Mouse (Mus musculus) thymus, adult 2 months (tissue): ENCODE data around the gene Optn. TPM values are rescaled to one million over a fixed set of nuclear protein-coding genes. Genes with fewer than 3 reads are reported as not detected.

Experiments
- DNase-seq: peaks from one replicate; pipeline ENCODE4 v3.0.0; 2021
- H3K27ac ChIP-seq: fragments of 200-500 bp; 2 replicates; pipeline ENCODE4 v1.5.1; 2012; ENCODE audit warnings: low read length, control low read depth; ENCODE audit not compliant: control insufficient read depth, insufficient read depth
- H3K27me3 ChIP-seq: fragments of 200-500 bp; 2 replicates; pipeline ENCODE4 v1.6.1; 2012; ENCODE audit warnings: mild to moderate bottlenecking, low read length, moderate library complexity, mixed read lengths; ENCODE audit not compliant: control insufficient read depth, insufficient read depth
- H3K36me3 ChIP-seq: fragments of 200-500 bp; 2 replicates; pipeline ENCODE4 v1.6.1; 2012; ENCODE audit warnings: mild to moderate bottlenecking, low read length, moderate library complexity; ENCODE audit not compliant: control insufficient read depth, insufficient read depth
- H3K4me1 ChIP-seq: fragments of 200-500 bp; replicated peaks from 2 replicates; pipeline ENCODE4 v1.6.1; 2012; ENCODE audit warnings: low read length; ENCODE audit not compliant: control insufficient read depth, insufficient read depth
- H3K4me3 ChIP-seq: fragments of 200-500 bp; 2 replicates; pipeline ENCODE4 v1.5.1; 2012; ENCODE audit warnings: mild to moderate bottlenecking, low read length, control low read depth, moderate library complexity; ENCODE audit not compliant: control insufficient read depth, insufficient read depth
- CTCF ChIP-seq: fragments of 200-500 bp; IDR thresholded peaks from 2 replicates; pipeline ENCODE4 v1.5.1; 2012; ENCODE audit warnings: mild to moderate bottlenecking, control low read depth, low read length, moderate library complexity, borderline replicate concordance; ENCODE audit not compliant: control insufficient read depth, poor library complexity, insufficient read depth; ENCODE audit errors: extremely low read depth
- POLR2A ChIP-seq: fragments of 200-500 bp; IDR thresholded peaks from 2 replicates; pipeline ENCODE4 v1.6.1; 2012; ENCODE audit warnings: mild to moderate bottlenecking, low read length, control low read depth, moderate library complexity; ENCODE audit not compliant: control insufficient read depth, poor library complexity, insufficient read depth; ENCODE audit errors: extremely low read depth
- WGBS: fragments of 180-500 bp; shearing (Covaris S2); methylation state at CpG from one replicate; pipeline ENCODE4 v1.1.7; 2018; 5-methylcytosine and 5-hydroxymethylcytosine counted together
- polyA plus RNA-seq: library from polyadenylated mRNA; depleted of rRNA; stranded (reverse); fragments of >200 nt; gene quantifications from 2 replicates; pipeline ENCODE4 v1.2.3, GENCODE M21; 2012; rRNA removed

The Optn gene
- 1.4 TPM in 2 replicates for polyA plus RNA-seq

GRCm38 (mm10) chr2:5063299-5064205, at the start of gene Optn:
TSS of gene Optn (minus strand) at chr2:5064051.
- no peaks in the 10 kb centered on the region for H3K27me3 ChIP-seq

GRCm38 (mm10) chr2:5112785-5113291, 49.0 kb upstream of the Optn start:
- WGBS, result 54% methylated on average over 8 of the region's 8 CpGs
- no peak for DNase-seq
- Histone ChIP-seq H3K4me3 (no peak overlapping the region), H3K27ac (no peak overlapping the region), H3K36me3 (no peaks in the 10 kb centered on the region), H3K27me3 (no peaks in the 10 kb centered on the region; the same call in 1 of the 2 replicates), H3K4me1 (peaks cover 2% of the 10 kb centered on the region; the same call in 1 of the 2 replicates)
- TF ChIP-seq POLR2A, result no peak
- no peak for TF ChIP-seq CTCF

More at GRCm38 (mm10) chr2:5063299-5064205, at the start of gene Optn:
- Histone ChIP-seq H3K27ac (no peak within 1 kb of the TSS), H3K4me3 (peak within 1 kb of the TSS; percentile 55), H3K4me1 (peaks cover 15% of the 10 kb centered on the region), H3K36me3 (no peaks in the 10 kb centered on the region)
- DNase-seq, result peak; percentile 60
- 5% methylated on average over 63 of the region's 63 CpGs for WGBS
- TF ChIP-seq POLR2A (no peak), CTCF (no peak)

GRCm38 (mm10) chr2:5102891-5103290, 39.0 kb upstream of the Optn start:
- H3K27me3 ChIP-seq, result no peaks in the 10 kb centered on the region
- 83% methylated on average over 1 of the region's 1 CpGs for WGBS
- H3K4me1 ChIP-seq, result peaks cover 4% of the 10 kb centered on the region
- TF ChIP-seq POLR2A (no peak), CTCF (no peak)
- H3K36me3 ChIP-seq, result no peaks in the 10 kb centered on the region
- no peak overlapping the region for H3K27ac ChIP-seq
- H3K4me3 ChIP-seq, result no peak overlapping the region
- no peak for DNase-seq

GRCm38 (mm10) chr2:5101743-5102245, 37.9 kb upstream of the Optn start:
- H3K4me3 ChIP-seq, result no peak overlapping the region
- WGBS, result 89% methylated on average over 10 of the region's 10 CpGs
- no peaks in the 10 kb centered on the region for H3K36me3 ChIP-seq
- no peak for TF ChIP-seq CTCF
- no peak for TF ChIP-seq POLR2A
- DNase-seq, result no peak
- H3K27ac ChIP-seq, result no peak overlapping the region
- no peaks in the 10 kb centered on the region for H3K27me3 ChIP-seq
- peaks cover 7% of the 10 kb centered on the region for H3K4me1 ChIP-seq

- H3K27ac ChIP-seq, result no peak overlapping the region
- H3K4me3 ChIP-seq, result no peak overlapping the region
- peaks cover 7% of the 10 kb centered on the region for H3K4me1 ChIP-seq
- no peak for DNase-seq
- TF ChIP-seq CTCF (no peak), POLR2A (no peak)
- WGBS, result 87% methylated on average over 6 of the region's 6 CpGs
- no peaks in the 10 kb centered on the region for H3K36me3 ChIP-seq
- no peaks in the 10 kb centered on the region for H3K27me3 ChIP-seq
Observed at GRCm38 (mm10) chr2:5099176-5099575, 35.3 kb upstream of the Optn start.

GRCm38 (mm10) chr2:5097786-5098445, 34.1 kb upstream of the Optn start:
- no peak for TF ChIP-seq CTCF
- no peak for TF ChIP-seq POLR2A
- Histone ChIP-seq H3K27me3 (no peaks in the 10 kb centered on the region), H3K4me3 (no peak overlapping the region), H3K36me3 (no peaks in the 10 kb centered on the region), H3K27ac (no peak overlapping the region), H3K4me1 (peaks cover 7% of the 10 kb centered on the region)
- WGBS, result 7% methylated on average over 20 of the region's 20 CpGs
- DNase-seq, result peak; percentile 2
